In the genomic region with DNA sequence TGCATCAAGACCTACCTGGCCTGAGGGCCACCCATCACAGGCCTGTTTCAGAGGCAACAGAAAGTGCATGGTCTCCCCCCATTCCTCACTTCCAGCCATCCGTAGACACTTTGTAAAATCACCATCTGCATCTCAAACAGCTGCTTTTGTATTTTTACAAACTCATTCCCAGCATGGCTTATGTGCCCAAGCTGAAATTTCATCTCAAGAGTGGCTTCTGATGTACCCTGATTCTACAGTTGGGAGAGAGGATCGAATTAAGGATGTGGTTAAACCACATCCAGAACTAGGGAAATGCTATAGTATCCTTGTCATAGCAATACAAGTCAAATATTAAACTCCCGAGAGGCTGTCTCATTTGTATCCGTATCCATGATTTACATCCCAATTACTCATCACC, we compare ENCODE assay signal across 23 mouse cellular contexts.
DNase-seq lines count a peak whose midpoint lies in the region; ATAC-seq and TF ChIP-seq lines count a peak whose summit lies in the region.
"Had no signal": no experiment of that assay in that cellular context is flagged by ENCODE, and none has a peak within 500 bp of the region (broad histone marks: within the 10 kb centered on the region; RNA-seq: fewer than 3 reads in every experiment).

No protein-coding gene starts in this region.

- no peak overlapping the region for H3K4me3 ChIP-seq in embryonic facial prominence, embryonic 14.5 days (ENCODE audit: low read depth, low read length)
- no peak overlapping the region for H3K4me3 ChIP-seq in embryonic facial prominence, embryonic 10.5 days
- H3K4me3 ChIP-seq in gastrocnemius, adult 2 months: no peak overlapping the region
- H3K4me3 ChIP-seq in midbrain, postnatal 0 days (ENCODE audit: low read depth, low read length): no peak overlapping the region
- no peak overlapping the region for H3K4me3 ChIP-seq in midbrain, embryonic 14.5 days (replicated peaks; ENCODE audit: low read depth, low read length)
- H3K4me3 ChIP-seq: embryonic facial prominence, embryonic 15.5 days; hindbrain, embryonic 12.5 days; hindbrain, embryonic 15.5 days had no signal

- H3K27me3 ChIP-seq in embryonic facial prominence, embryonic 14.5 days (replicated peaks; ENCODE audit: control insufficient read depth, insufficient read depth, low read length): no peaks in the 10 kb centered on the region
- H3K27me3 ChIP-seq in embryonic facial prominence, embryonic 10.5 days (replicated peaks; ENCODE audit: low read depth, poor library complexity, severe bottlenecking): no peaks in the 10 kb centered on the region
- H3K27me3 ChIP-seq in midbrain, postnatal 0 days (ENCODE audit: insufficient read depth, low read length): no peaks in the 10 kb centered on the region
- H3K27me3 ChIP-seq in midbrain, embryonic 14.5 days (ENCODE audit: control insufficient read depth, insufficient read depth, low read length): no peaks in the 10 kb centered on the region
- H3K27me3 ChIP-seq: CH12.LX; embryonic facial prominence, embryonic 15.5 days; hindbrain, embryonic 12.5 days; hindbrain, embryonic 15.5 days had no signal

- TF ChIP-seq CTCF in gastrocnemius, adult 2 months (IDR thresholded peaks at IDR 0.05): no peak
- no peak for TF ChIP-seq CTCF in midbrain, postnatal 0 days (IDR thresholded peaks at IDR 0.05)

- peak; percentile 59 for DNase-seq in embryonic facial prominence, embryonic 14.5 days (ENCODE audit: low spot score)
- no peak for DNase-seq in embryonic facial prominence, embryonic 10.5 days (ENCODE audit: low spot score)
- DNase-seq in gastrocnemius, adult 2 months: no peak
- no peak for DNase-seq in gastrocnemius, postnatal 14 days
- no peak for DNase-seq in midbrain, postnatal 0 days (ENCODE audit: low spot score)
- no peak for DNase-seq in midbrain, embryonic 14.5 days
- no peak for DNase-seq in right cerebral cortex, adult 2 months (ENCODE audit: low spot score in 2 of 2)
- no peak for DNase-seq in kidney, adult 8-10 months
- DNase-seq: adrenal gland, adult 2 months; adrenal gland, postnatal 14 days; cerebellum, adult 11-12 months; cerebellum, adult 8-10 months; cerebellum, postnatal 10 days; cerebellum, postnatal 36 days; embryo, embryonic 11 days; gastrocnemius, postnatal 10 days; heart, adult 11 months had no signal

- intact Hi-C loops in gastrocnemius, adult 2 months (cut with DNase I): no loop called here
- intact Hi-C loops in gastrocnemius, postnatal 14 days (cut with DNase I; ENCODE audit: low total_unique reads): no loop called here

- no peaks in the 10 kb centered on the region for H3K36me3 ChIP-seq in embryonic facial prominence, embryonic 14.5 days (ENCODE audit: control insufficient read depth, insufficient read depth, low read length)
- H3K36me3 ChIP-seq in embryonic facial prominence, embryonic 10.5 days (replicated peaks): no peaks in the 10 kb centered on the region
- H3K36me3 ChIP-seq in midbrain, postnatal 0 days (ENCODE audit: insufficient read depth, low read length): no peaks in the 10 kb centered on the region
- H3K36me3 ChIP-seq in midbrain, embryonic 14.5 days (ENCODE audit: control insufficient read depth, insufficient read depth, low read length): no peaks in the 10 kb centered on the region
- H3K36me3 ChIP-seq: embryonic facial prominence, embryonic 15.5 days; G1E; hindbrain, embryonic 12.5 days; hindbrain, embryonic 15.5 days had no signal

- H3K4me1 ChIP-seq in embryonic facial prominence, embryonic 14.5 days (ENCODE audit: control insufficient read depth, insufficient read depth, low read length): peaks cover 8% of the 10 kb centered on the region
- H3K4me1 ChIP-seq in embryonic facial prominence, embryonic 10.5 days: no peaks in the 10 kb centered on the region
- peaks cover 2% of the 10 kb centered on the region; the same call in 1 of the 2 replicates for H3K4me1 ChIP-seq in midbrain, postnatal 0 days (ENCODE audit: insufficient read depth, low read length)
- H3K4me1 ChIP-seq in midbrain, embryonic 14.5 days (ENCODE audit: control insufficient read depth, insufficient read depth, low read length): peaks cover 3% of the 10 kb centered on the region; the same call in 1 of the 2 replicates
- H3K4me1 ChIP-seq: hindbrain, embryonic 12.5 days had no signal

- WGBS in embryonic facial prominence, embryonic 14.5 days: 44% methylated on average over 4 of the region's 4 CpGs
- 82% methylated on average over 4 of the region's 4 CpGs for WGBS in embryonic facial prominence, embryonic 10.5 days
- WGBS in midbrain, postnatal 0 days: 62% methylated on average over 4 of the region's 4 CpGs
- WGBS in midbrain, embryonic 14.5 days: 75% methylated on average over 4 of the region's 4 CpGs

- ATAC-seq in embryonic facial prominence, embryonic 14.5 days (ENCODE audit: low read depth): peak; percentile 57; the same call in 1 of the 2 replicates
- ATAC-seq in midbrain, postnatal 0 days (ENCODE audit: low FRiP score): no peak
- no peak for ATAC-seq in midbrain, embryonic 14.5 days (ENCODE audit: low FRiP score, low TSS enrichment)

- H3K9me3 ChIP-seq in embryonic facial prominence, embryonic 14.5 days (ENCODE audit: control insufficient read depth, low read length): no peaks in the 10 kb centered on the region
- H3K9me3 ChIP-seq in embryonic facial prominence, embryonic 10.5 days: no peaks in the 10 kb centered on the region
- no peaks in the 10 kb centered on the region for H3K9me3 ChIP-seq in midbrain, postnatal 0 days (ENCODE audit: low read length)
- H3K9me3 ChIP-seq in midbrain, embryonic 14.5 days (ENCODE audit: control insufficient read depth, low read length): no peaks in the 10 kb centered on the region
- H3K9me3 ChIP-seq: embryonic facial prominence, embryonic 15.5 days; G1E; hindbrain, embryonic 12.5 days; hindbrain, embryonic 15.5 days had no signal

- H3K9ac ChIP-seq in embryonic facial prominence, embryonic 14.5 days (ENCODE audit: low read depth, low read length): no peak overlapping the region
- no peak overlapping the region for H3K9ac ChIP-seq in midbrain, postnatal 0 days (replicated peaks; ENCODE audit: low read length, poor library complexity, severe bottlenecking)
- no peak overlapping the region for H3K9ac ChIP-seq in midbrain, embryonic 14.5 days (replicated peaks; ENCODE audit: low read length)
- H3K9ac ChIP-seq: embryonic facial prominence, embryonic 15.5 days; hindbrain, embryonic 12.5 days; hindbrain, embryonic 15.5 days had no signal

- no peak overlapping the region for H3K4me2 ChIP-seq in embryonic facial prominence, embryonic 14.5 days (ENCODE audit: low read depth, low read length)
- H3K4me2 ChIP-seq in midbrain, postnatal 0 days (ENCODE audit: low read depth, low read length, poor library complexity, severe bottlenecking): no peak overlapping the region
- H3K4me2 ChIP-seq in midbrain, embryonic 14.5 days (ENCODE audit: low read length): no peak overlapping the region
- H3K4me2 ChIP-seq: embryonic facial prominence, embryonic 15.5 days; heart, embryonic 11.5 days; hindbrain, embryonic 12.5 days; hindbrain, embryonic 15.5 days had no signal

- H3K27ac ChIP-seq in embryonic facial prominence, embryonic 14.5 days (replicated peaks; ENCODE audit: low read depth, low read length): no peak overlapping the region
- H3K27ac ChIP-seq in embryonic facial prominence, embryonic 10.5 days (replicated peaks): no peak overlapping the region
- peak overlapping the region; percentile 87 for H3K27ac ChIP-seq in gastrocnemius, adult 2 months
- 0 out of 2 replicates have a peak overlapping the region, but pooled peaks have one; percentile 2 for H3K27ac ChIP-seq in midbrain, postnatal 0 days (ENCODE audit: low read depth, low read length)
- H3K27ac ChIP-seq in midbrain, embryonic 14.5 days (replicated peaks; ENCODE audit: low read depth, low read length): no peak overlapping the region
- H3K27ac ChIP-seq: embryonic facial prominence, embryonic 15.5 days; hindbrain, embryonic 12.5 days; hindbrain, embryonic 15.5 days had no signal

Comparison
In these comparisons a context has a peak if more than half of its experiments do, and no peak if none do; other contexts are left out.
1. H3K27ac ChIP-seq: peak in gastrocnemius, adult 2 months (single experiment) and midbrain, postnatal 0 days (single experiment); none in embryonic facial prominence, embryonic 14.5 days (single experiment), embryonic facial prominence, embryonic 10.5 days (single experiment) and midbrain, embryonic 14.5 days (single experiment).